ENCODE assay signal across 23 mouse cellular contexts in genomic region chr3:121157546-121158330, GRCm38 (mm10). TPM values are rescaled to one million over a fixed set of nuclear protein-coding genes. Genes with fewer than 3 reads are reported as not detected.
DNase-seq lines count a peak whose midpoint lies in the region; ATAC-seq and TF ChIP-seq lines count a peak whose summit lies in the region.
"Had no signal": no experiment of that assay in that cellular context is flagged by ENCODE, and none has a peak within 500 bp of the region (broad histone marks: within the 10 kb centered on the region; RNA-seq: fewer than 3 reads in every experiment).

No protein-coding gene starts in this region.

- no peak for TF ChIP-seq POLR2A in cortical plate, adult 2 months (IDR thresholded peaks at IDR 0.05; ENCODE audit: extremely low read depth, insufficient read depth, low read length)

- H3K4me3 ChIP-seq in layer of hippocampus, adult 2 months = peak overlapping the region; percentile 48
- H3K4me3 ChIP-seq in cortical plate, adult 2 months (ENCODE audit: insufficient read depth, low read length) = no peak overlapping the region
- peak overlapping the region; percentile 6 for H3K4me3 ChIP-seq in forebrain, embryonic 16.5 days (replicated peaks; ENCODE audit: low read length)
- H3K4me3 ChIP-seq: heart, embryonic 15.5 days; limb, embryonic 13.5 days; liver, embryonic 12.5 days; neural tube, embryonic 15.5 days had no signal

- WGBS in forebrain, embryonic 16.5 days = 50% methylated on average over 10 of the region's 10 CpGs

- no peaks in the 10 kb centered on the region for H3K9me3 ChIP-seq in forebrain, embryonic 16.5 days (ENCODE audit: control insufficient read depth, low read length)
- H3K9me3 ChIP-seq: heart, embryonic 15.5 days; limb, embryonic 13.5 days; liver, embryonic 12.5 days; neural tube, embryonic 15.5 days had no signal

- H3K4me1 ChIP-seq in cortical plate, adult 2 months (ENCODE audit: control insufficient read depth, insufficient read depth, low read length) = no peaks in the 10 kb centered on the region
- H3K4me1 ChIP-seq in forebrain, embryonic 16.5 days (replicated peaks; ENCODE audit: control insufficient read depth, insufficient read depth, low read length) = peaks cover 33% of the 10 kb centered on the region
- H3K4me1 ChIP-seq: heart, embryonic 15.5 days; liver, embryonic 12.5 days had no signal

- peak overlapping the region; percentile 36 for H3K4me2 ChIP-seq in forebrain, embryonic 16.5 days (ENCODE audit: low read length)
- H3K4me2 ChIP-seq: heart, embryonic 15.5 days; limb, embryonic 13.5 days; liver, embryonic 12.5 days; midbrain, embryonic 11.5 days; neural tube, embryonic 15.5 days had no signal

- TF ChIP-seq CTCF in layer of hippocampus, adult 2 months (conservative IDR thresholded peaks at IDR 0.05) = peak; percentile 42
- no peak for TF ChIP-seq CTCF in cortical plate, adult 2 months (IDR thresholded peaks at IDR 0.05; ENCODE audit: extremely low read depth, insufficient read depth, low read length)

- DNase-seq in cerebellum, postnatal 25 days = peak; percentile 13 to 42
- DNase-seq in cerebellum, adult 9-10 months = no peak
- no peak for DNase-seq in layer of hippocampus, adult 2 months (ENCODE audit: low spot score in 2 of 2)
- no peak for DNase-seq in layer of hippocampus, postnatal 36 days
- DNase-seq in urinary bladder, adult 2 months (ENCODE audit: low spot score) = no peak
- no peak for DNase-seq in yolk sac, embryonic 10.5 days (ENCODE audit: low spot score)
- DNase-seq: adrenal gland, adult 2 months; gastrocnemius, postnatal 36 days; heart, postnatal 36 days; kidney, adult 9 months; kidney, postnatal 14 days; lung, adult 18-20 months; lung, postnatal 10 days had no signal

- H3K9ac ChIP-seq in forebrain, embryonic 16.5 days (replicated peaks; ENCODE audit: low read depth, low read length) = no peak overlapping the region
- H3K9ac ChIP-seq: heart, embryonic 15.5 days; limb, embryonic 13.5 days; liver, embryonic 12.5 days; neural tube, embryonic 15.5 days had no signal

- no peaks in the 10 kb centered on the region for H3K27me3 ChIP-seq in forebrain, embryonic 16.5 days (replicated peaks; ENCODE audit: control insufficient read depth, insufficient read depth, low read length)
- H3K27me3 ChIP-seq: heart, embryonic 15.5 days; limb, embryonic 13.5 days; liver, embryonic 12.5 days; neural tube, embryonic 15.5 days; Patski had no signal

- ATAC-seq in forebrain, embryonic 16.5 days = no peak
- ATAC-seq: hindbrain, embryonic 16.5 days; intestine, embryonic 16.5 days; liver, embryonic 12.5 days; Patski had no signal

- H3K36me3 ChIP-seq in forebrain, embryonic 16.5 days (ENCODE audit: control insufficient read depth, insufficient read depth) = no peaks in the 10 kb centered on the region
- H3K36me3 ChIP-seq: heart, embryonic 15.5 days; limb, embryonic 13.5 days; liver, embryonic 12.5 days; neural tube, embryonic 15.5 days had no signal

- peak overlapping the region; percentile 89 for H3K27ac ChIP-seq in layer of hippocampus, adult 2 months
- 0 out of 2 replicates have a peak overlapping the region, but pooled peaks have one; percentile 26 for H3K27ac ChIP-seq in cortical plate, adult 2 months (ENCODE audit: insufficient read depth, low read length)
- peak overlapping the region; percentile 34 for H3K27ac ChIP-seq in forebrain, embryonic 16.5 days (ENCODE audit: low read length)
- H3K27ac ChIP-seq: heart, embryonic 15.5 days; limb, embryonic 13.5 days; liver, embryonic 12.5 days; neural tube, embryonic 15.5 days had no signal

RNA-seq across cellular contexts. Expression of gene Rwdd3, which starts 13.8 kb away (rescaled TPM):
- total RNA-seq in layer of hippocampus, adult 2 months (2021) = 10 to 100 TPM; 26.3 to 31.2 TPM
- total RNA-seq in layer of hippocampus, postnatal 36 days (2021) = 10 to 100 TPM; 28.1 to 31.7 TPM
- polyA plus RNA-seq in cortical plate, adult 2 months (2012; rRNA removed) = 5.9 and 7.9 TPM in 2 replicates
- 18.5 and 23.2 TPM in 2 replicates for polyA plus RNA-seq in forebrain, embryonic 16.5 days (2015; fragmentation: Nextera tagmentation; extraction: Ambion mirVana)
- polyA plus RNA-seq in urinary bladder, adult 2 months (2012; rRNA removed) = 5.3 and 6.8 TPM in 2 replicates

Comparison
In these comparisons a context has a peak if more than half of its experiments do, and no peak if none do; other contexts are left out.
1. DNase-seq: peak in cerebellum, postnatal 25 days (2 of 2); none in cerebellum, adult 9-10 months (single experiment), layer of hippocampus, adult 2 months (0 of 2), layer of hippocampus, postnatal 36 days (0 of 2), urinary bladder, adult 2 months (single experiment) and yolk sac, embryonic 10.5 days (single experiment).
2. H3K27ac ChIP-seq: peak in every context shown above with its lines; median percentile 89 in layer of hippocampus, adult 2 months; 34 in forebrain, embryonic 16.5 days; 26 in cortical plate, adult 2 months.